Mouse (Mus musculus) heart, embryonic 14.5 days (tissue): ENCODE data around the gene Camk2d. TPM values are rescaled to one million over a fixed set of nuclear protein-coding genes. Genes with fewer than 3 reads are reported as not detected.

Experiments
- ATAC-seq: fragments of 200-750 bp; cut with Nextera tagmentation; 2 replicates; pipeline ENCODE4 v1.8.0; 2017; ENCODE audit warnings: low read depth, moderate TSS enrichment; ENCODE audit not compliant: insufficient number of reproducible peaks, insufficient read depth, low FRiP score
- H3K27ac ChIP-seq, 2 experiments: fragments of 200-500 bp in 1 of 2; fragments of 300-500 bp in 1 of 2; sonication (generic) in 1 of 2; replicated peaks in 1 of 2; 2 replicates each; pipeline ENCODE4 v1.5.1; 2012 to 2014; ENCODE audit warnings: low read depth in 2 of 2, low read length in 2 of 2, control low read depth in 1 of 2, mild to moderate bottlenecking in 1 of 2, mixed read lengths in 1 of 2; ENCODE audit not compliant: control insufficient read depth in 1 of 2, insufficient read depth in 1 of 2
- H3K27me3 ChIP-seq: fragments of 300-500 bp; sonication (generic); 2 replicates; pipeline ENCODE4 v1.6.1; 2014; ENCODE audit warnings: mild to moderate bottlenecking, low read length, control low read depth; ENCODE audit not compliant: control insufficient read depth, insufficient read depth
- H3K36me3 ChIP-seq: fragments of 300-500 bp; sonication (generic); 2 replicates; pipeline ENCODE4 v1.6.1; 2014; ENCODE audit warnings: mild to moderate bottlenecking, control low read depth, low read length, mixed read lengths; ENCODE audit not compliant: control insufficient read depth, insufficient read depth
- H3K4me1 ChIP-seq, 2 experiments: fragments of 200-500 bp in 1 of 2; fragments of 300-500 bp in 1 of 2; sonication (generic) in 1 of 2; 2 replicates each; pipeline ENCODE4 v1.6.1; 2012 to 2014; ENCODE audit warnings: low read length in 2 of 2, control low read depth in 1 of 2, mixed read lengths in 1 of 2; ENCODE audit not compliant: control insufficient read depth in 2 of 2, insufficient read depth in 2 of 2
- H3K4me2 ChIP-seq: fragments of 300-500 bp; sonication (generic); 2 replicates; pipeline ENCODE4 v1.6.1; 2014; ENCODE audit warnings: mild to moderate bottlenecking, low read length
- H3K4me3 ChIP-seq, 2 experiments: fragments of 200-500 bp in 1 of 2; fragments of 300-500 bp in 1 of 2; sonication (generic) in 1 of 2; 2 replicates each; pipeline ENCODE4 v1.5.1; 2012 to 2014; ENCODE audit warnings: low read length in 2 of 2, mild to moderate bottlenecking in 2 of 2, control low read depth in 1 of 2, low read depth in 1 of 2, moderate library complexity in 1 of 2; ENCODE audit not compliant: control insufficient read depth in 1 of 2, insufficient read depth in 1 of 2
- H3K9ac ChIP-seq: fragments of 300-500 bp; sonication (generic); 2 replicates; pipeline ENCODE4 v1.6.1; 2014; ENCODE audit warnings: mild to moderate bottlenecking, low read length
- H3K9me3 ChIP-seq: fragments of 300-500 bp; sonication (generic); 2 replicates; pipeline ENCODE4 v1.6.1; 2016; ENCODE audit warnings: low read length, control low read depth; ENCODE audit not compliant: control insufficient read depth
- WGBS: fragments of 180-500 bp; shearing (Covaris S2); extraction: QIAGEN DNeasy Blood & Tissue Kit; methylation state at CpG from one replicate; pipeline ENCODE4 v1.1.7; 2014; 5-methylcytosine and 5-hydroxymethylcytosine counted together
- polyA plus RNA-seq: library from polyadenylated mRNA; unstranded; fragments of >200 nt; fragmentation: Nextera tagmentation; extraction: Ambion mirVana; gene quantifications from 2 replicates; pipeline ENCODE4 v1.2.1, GENCODE M21; 2014

Camk2d gene
- polyA plus RNA-seq, 1 experiment from 2014 or later = 149 TPM

GRCm38 (mm10) chr3:126831418-126832138 lies 235.5 kb downstream of the Camk2d start:
- 40% methylated on average over 6 of the region's 6 CpGs for WGBS

GRCm38 (mm10) chr3:126834641-126835167 lies 238.6 kb downstream of the Camk2d start:
- Histone ChIP-seq H3K4me1 (peaks cover 7 to 8% of the 10 kb centered on the region in 2 experiments), H3K9me3 (no peaks in the 10 kb centered on the region), H3K9ac (no peak overlapping the region), H3K4me2 (no peak overlapping the region), H3K27me3 (no peaks in the 10 kb centered on the region), H3K27ac (no peak overlapping the region), H3K36me3 (peaks cover 39% of the 10 kb centered on the region), H3K4me3 (no peak overlapping the region)
- WGBS = 76% methylated on average over 5 of the region's 5 CpGs
- ATAC-seq = no peak

More at GRCm38 (mm10) chr3:126831418-126832138, 235.5 kb downstream of the Camk2d start:
- H3K27ac ChIP-seq = peak overlapping the region; percentile 33 to 60; a peak in 3 of 4 replicates
- H3K4me1 ChIP-seq = peaks cover 7 to 8% of the 10 kb centered on the region in 2 experiments
- H3K27me3 ChIP-seq = no peaks in the 10 kb centered on the region
- no peak overlapping the region for H3K9ac ChIP-seq
- no peaks in the 10 kb centered on the region for H3K9me3 ChIP-seq
- H3K4me2 ChIP-seq = no peak overlapping the region
- peak; percentile 75 for ATAC-seq
- H3K4me3 ChIP-seq = no peak overlapping the region
- H3K36me3 ChIP-seq = peaks cover 19% of the 10 kb centered on the region

GRCm38 (mm10) chr3:126842780-126843179 lies 246.7 kb downstream of the Camk2d start:
- WGBS = 53% methylated on average over 9 of the region's 9 CpGs
- H3K4me1 ChIP-seq = no peaks in the 10 kb centered on the region
- no peak overlapping the region for H3K9ac ChIP-seq
- H3K27ac ChIP-seq = no peak overlapping the region
- H3K4me2 ChIP-seq = no peak overlapping the region
- ATAC-seq = no peak
- H3K4me3 ChIP-seq = no peak overlapping the region
- H3K27me3 ChIP-seq = no peaks in the 10 kb centered on the region
- H3K9me3 ChIP-seq = no peaks in the 10 kb centered on the region
- peaks cover 67% of the 10 kb centered on the region for H3K36me3 ChIP-seq

- Histone ChIP-seq H3K4me3 (no peak overlapping the region), H3K4me1 (no peaks in the 10 kb centered on the region), H3K4me2 (no peak overlapping the region), H3K9ac (no peak overlapping the region), H3K36me3 (peaks cover 49% of the 10 kb centered on the region), H3K27ac (no peak overlapping the region), H3K9me3 (no peaks in the 10 kb centered on the region), H3K27me3 (no peaks in the 10 kb centered on the region)
- WGBS = 95% methylated on average over 7 of the region's 7 CpGs
- ATAC-seq = no peak
Observed at GRCm38 (mm10) chr3:126844809-126845208, 248.7 kb downstream of the Camk2d start.

GRCm38 (mm10) chr3:126848081-126848480 lies 252.0 kb downstream of the Camk2d start:
- Histone ChIP-seq H3K27me3 (no peaks in the 10 kb centered on the region), H3K4me3 (no peak overlapping the region), H3K4me2 (no peak overlapping the region), H3K36me3 (peaks cover 19% of the 10 kb centered on the region), H3K9ac (no peak overlapping the region), H3K27ac (no peak overlapping the region), H3K9me3 (no peaks in the 10 kb centered on the region), H3K4me1 (no peaks in the 10 kb centered on the region)
- WGBS = 85% methylated on average over 1 of the region's 1 CpGs
- ATAC-seq = no peak

DNA sequence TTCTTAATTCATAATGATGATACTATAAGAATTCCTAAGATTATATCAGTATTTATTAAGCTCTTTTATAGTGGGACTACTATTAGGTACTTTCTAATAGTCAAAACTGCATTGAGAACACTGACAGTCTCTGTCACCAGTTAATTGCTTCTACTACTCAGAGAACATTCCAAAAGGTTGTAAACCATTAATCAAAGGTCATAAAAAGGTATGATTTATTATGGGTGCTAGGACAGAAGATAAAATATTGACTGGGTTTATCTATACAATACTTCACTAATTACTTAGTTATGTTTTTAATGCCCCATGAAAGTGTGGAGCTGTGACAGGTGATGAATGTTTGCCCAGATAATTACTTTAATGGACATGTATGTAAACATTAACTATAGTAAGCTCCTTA lies 264.3 kb downstream of the Camk2d start:
- Histone ChIP-seq H3K4me3 (no peak overlapping the region), H3K27me3 (no peaks in the 10 kb centered on the region), H3K9ac (no peak overlapping the region), H3K36me3 (no peaks in the 10 kb centered on the region), H3K9me3 (no peaks in the 10 kb centered on the region), H3K4me1 (no peaks in the 10 kb centered on the region), H3K4me2 (no peak overlapping the region), H3K27ac (no peak overlapping the region)
- ATAC-seq = no peak

GRCm38 (mm10) chr3:126869561-126869960 lies 273.5 kb downstream of the Camk2d start:
- H3K27me3 ChIP-seq = no peaks in the 10 kb centered on the region
- H3K9ac ChIP-seq = no peak overlapping the region
- no peak for ATAC-seq
- H3K4me2 ChIP-seq = no peak overlapping the region
- 54% methylated on average over 3 of the region's 3 CpGs for WGBS
- H3K4me1 ChIP-seq = no peaks in the 10 kb centered on the region
- no peaks in the 10 kb centered on the region for H3K9me3 ChIP-seq
- H3K36me3 ChIP-seq = no peaks in the 10 kb centered on the region
- no peak overlapping the region for H3K27ac ChIP-seq
- H3K4me3 ChIP-seq = no peak overlapping the region

DNA sequence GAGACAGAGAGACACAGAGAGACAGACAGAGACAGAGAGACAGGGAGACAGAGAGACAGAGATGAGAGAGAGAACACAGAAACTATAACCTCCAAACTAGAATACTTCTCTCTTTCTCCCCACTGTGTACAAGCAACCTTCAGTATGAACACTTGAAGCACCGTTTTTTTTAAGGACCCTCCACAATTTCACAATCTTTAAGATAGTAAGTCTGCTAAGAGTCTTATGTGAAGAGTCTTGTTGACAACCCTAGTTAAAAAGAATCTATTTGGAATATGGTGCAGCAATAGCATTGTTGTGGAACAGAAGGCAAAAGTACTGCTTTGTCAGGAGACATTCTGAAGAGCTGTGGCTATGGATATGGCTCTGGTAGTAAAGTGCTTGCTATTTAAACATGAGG lies 274.6 kb downstream of the Camk2d start:
- no peak for ATAC-seq
- H3K4me1 ChIP-seq = no peaks in the 10 kb centered on the region
- H3K27me3 ChIP-seq = no peaks in the 10 kb centered on the region
- H3K9ac ChIP-seq = no peak overlapping the region
- no peak overlapping the region for H3K4me2 ChIP-seq
- no peak overlapping the region for H3K4me3 ChIP-seq
- no peak overlapping the region for H3K27ac ChIP-seq
- no peaks in the 10 kb centered on the region for H3K9me3 ChIP-seq
- H3K36me3 ChIP-seq = no peaks in the 10 kb centered on the region
- WGBS = 52% methylated on average over 1 of the region's 1 CpGs
